Mouse (Mus musculus): Measurements from ENCODE around the gene Fam240a. TPM values are rescaled to one million over a fixed set of nuclear protein-coding genes. Genes with fewer than 3 reads are reported as not detected.

The Fam240a gene
- polyA plus RNA-seq, 1 experiment from 2014 or later: not detected

DNA sequence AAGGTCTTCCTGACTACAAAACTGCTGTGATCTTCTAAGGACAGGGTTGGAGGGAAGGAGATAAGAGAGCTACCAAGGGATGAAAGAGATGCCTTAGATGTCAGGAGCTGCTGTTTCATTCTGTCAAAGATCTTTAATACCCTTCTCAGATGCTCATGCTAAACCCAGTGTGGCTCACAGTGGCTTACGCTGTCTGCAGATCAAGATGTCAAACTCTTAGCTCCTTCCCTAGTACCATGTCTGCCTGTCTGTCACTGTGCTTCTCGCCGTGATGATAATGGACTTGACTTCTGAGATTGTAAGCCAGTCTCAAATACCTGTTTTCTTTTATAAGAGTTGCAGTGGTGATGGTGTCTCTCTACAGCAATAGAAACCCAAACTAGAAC is 8.0 kb downstream of the Fam240a start:
- H3K27ac ChIP-seq (replicated peaks): no peak overlapping the region
- H3K27me3 ChIP-seq: no peaks in the 10 kb centered on the region
- no peak overlapping the region for H3K4me2 ChIP-seq (replicated peaks)
- no peak for ATAC-seq (ENCODE audit: insufficient number of reproducible peaks, low FRiP score, low TSS enrichment, low read depth)
- H3K9ac ChIP-seq: no peak overlapping the region
- H3K4me3 ChIP-seq (replicated peaks): no peak overlapping the region
- WGBS: 90% methylated on average over 3 of the region's 3 CpGs
- no peaks in the 10 kb centered on the region for H3K9me3 ChIP-seq (replicated peaks)
- H3K4me1 ChIP-seq: 0 out of 2 replicates have a peak, but pooled peaks cover 4% of the 10 kb centered on the region
- no peaks in the 10 kb centered on the region for H3K36me3 ChIP-seq

DNA sequence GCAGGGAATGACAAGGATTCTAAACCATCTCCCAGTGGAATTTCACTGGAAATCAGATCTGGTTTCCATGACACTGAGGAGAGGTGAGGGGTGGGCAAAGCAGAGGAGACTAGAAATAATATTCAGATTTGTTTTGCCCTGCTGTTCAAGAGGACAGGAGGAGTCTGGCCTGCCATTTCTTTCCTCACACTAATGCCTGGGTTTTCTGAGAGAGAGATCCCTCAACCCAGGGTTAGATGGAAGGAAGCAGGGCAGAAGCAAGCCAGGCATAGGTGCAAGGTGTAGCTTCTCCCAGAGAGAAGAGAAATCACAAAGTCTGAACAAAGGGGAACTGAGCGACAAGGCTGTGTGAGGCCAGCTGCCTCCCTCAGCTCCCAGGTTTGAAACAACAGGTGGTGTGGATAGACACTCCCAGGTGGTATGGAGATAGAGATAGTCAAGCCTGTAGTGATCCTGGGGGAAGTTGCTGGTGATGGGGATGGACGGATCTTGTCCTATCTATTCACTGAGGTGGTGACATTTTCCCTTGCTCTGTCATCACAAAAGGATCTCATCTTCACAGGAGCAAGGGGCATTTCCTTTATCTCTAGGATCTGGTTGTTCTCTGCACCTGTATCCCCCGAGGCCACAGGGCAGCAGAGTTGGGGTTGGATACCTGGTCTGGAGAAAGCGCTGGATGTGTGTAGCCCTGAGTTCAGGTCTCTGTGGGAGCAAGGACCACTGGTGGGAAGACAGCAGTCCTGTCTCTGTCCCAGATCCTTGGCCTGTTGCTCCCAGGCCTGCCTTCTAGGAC is 8.6 kb downstream of the Fam240a start:
- no peak for ATAC-seq (ENCODE audit: insufficient number of reproducible peaks, low FRiP score, low TSS enrichment, low read depth)
- 77% methylated on average over 4 of the region's 4 CpGs for WGBS
- H3K27me3 ChIP-seq: no peaks in the 10 kb centered on the region
- no peaks in the 10 kb centered on the region for H3K36me3 ChIP-seq
- no peak overlapping the region for H3K4me3 ChIP-seq (replicated peaks)
- no peak overlapping the region for H3K9ac ChIP-seq
- H3K4me1 ChIP-seq: 0 out of 2 replicates have a peak, but pooled peaks cover 4% of the 10 kb centered on the region
- H3K4me2 ChIP-seq (replicated peaks): no peak overlapping the region
- no peak overlapping the region for H3K27ac ChIP-seq (replicated peaks)
- no peaks in the 10 kb centered on the region for H3K9me3 ChIP-seq (replicated peaks)

DNA sequence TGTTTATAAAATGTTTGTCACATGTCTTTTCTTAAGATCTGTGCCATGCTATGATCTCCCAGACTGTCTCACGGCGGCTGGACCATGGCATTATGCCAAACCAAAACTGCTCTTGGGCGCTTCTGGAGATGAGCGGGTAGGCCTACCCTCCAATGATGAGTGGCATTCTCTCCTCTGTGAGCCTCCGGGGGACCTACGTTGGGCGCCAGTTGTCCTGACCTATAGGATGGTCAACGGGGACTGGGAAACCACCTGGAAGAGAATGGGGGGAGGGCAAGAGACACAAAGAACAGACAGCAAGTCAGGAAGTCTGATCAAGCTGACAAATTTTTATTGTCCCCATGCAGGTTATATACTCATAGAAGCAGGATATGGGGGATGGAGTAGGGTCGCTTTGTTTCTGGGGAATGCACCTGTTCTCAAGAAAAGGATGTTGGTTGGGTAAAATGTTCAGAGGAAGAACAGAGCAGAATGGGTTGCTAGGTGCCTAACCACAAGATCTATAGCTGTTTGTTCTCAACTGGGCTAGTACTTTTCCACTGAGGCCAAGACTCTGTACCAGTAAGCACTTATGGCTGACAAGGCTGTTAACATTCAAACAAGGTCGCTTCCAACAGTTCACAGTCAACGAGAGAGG is 9.3 kb downstream of the Fam240a start:
- Histone ChIP-seq H3K4me2 (replicated peaks) (no peak overlapping the region), H3K9me3 (replicated peaks) (no peaks in the 10 kb centered on the region), H3K4me3 (replicated peaks) (no peak overlapping the region), H3K9ac (no peak overlapping the region), H3K4me1 (0 out of 2 replicates have a peak, but pooled peaks cover 4% of the 10 kb centered on the region), H3K27me3 (no peaks in the 10 kb centered on the region), H3K27ac (replicated peaks) (no peak overlapping the region), H3K36me3 (no peaks in the 10 kb centered on the region)
- no peak for ATAC-seq (ENCODE audit: insufficient number of reproducible peaks, low FRiP score, low TSS enrichment, low read depth)
- WGBS: 88% methylated on average over 11 of the region's 11 CpGs

DNA sequence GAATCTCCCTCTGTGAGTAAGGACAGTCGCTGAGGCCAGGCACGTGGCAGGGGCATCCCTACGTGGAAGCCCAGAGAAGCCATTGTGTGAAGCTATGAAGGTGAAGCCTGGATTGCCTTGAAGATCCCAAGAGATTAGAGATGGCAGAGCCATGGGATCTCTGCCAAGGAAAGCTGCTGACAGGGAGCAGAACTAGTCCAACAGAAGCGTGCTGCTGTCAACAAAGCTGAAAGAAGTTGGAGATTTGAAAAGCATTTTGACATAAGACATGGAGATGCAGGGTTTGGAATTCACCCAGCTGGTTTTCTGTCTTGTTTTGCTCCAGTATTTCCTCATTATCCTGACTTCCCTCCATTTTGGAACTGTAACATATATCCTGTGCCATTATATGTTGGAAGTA is 14.4 kb downstream of the Fam240a start:
- 61% methylated on average over 4 of the region's 4 CpGs for WGBS
- H3K9me3 ChIP-seq (replicated peaks): no peaks in the 10 kb centered on the region
- ATAC-seq (ENCODE audit: insufficient number of reproducible peaks, low FRiP score, low TSS enrichment, low read depth): no peak

DNA sequence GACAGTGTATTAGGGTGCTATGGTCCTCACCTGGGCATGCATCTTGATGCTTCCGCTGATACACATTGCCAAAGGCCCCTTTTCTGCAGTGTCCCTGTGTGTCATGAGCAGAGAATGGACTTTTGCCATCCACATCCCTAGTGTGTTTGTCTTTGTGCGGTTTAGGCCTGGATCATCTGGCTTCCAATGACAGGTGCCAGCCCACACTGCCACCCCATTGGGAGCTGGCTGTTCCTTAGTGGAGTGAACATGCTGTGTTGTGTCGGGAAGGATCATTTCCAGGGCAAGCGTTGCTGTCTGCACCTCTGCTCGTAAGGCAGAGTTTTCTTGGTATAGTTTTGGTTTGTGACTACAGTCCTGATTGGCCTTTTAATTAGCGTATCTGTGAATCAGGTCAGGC is 15.5 kb downstream of the Fam240a start:
- H3K4me1 ChIP-seq: peaks cover 5% of the 10 kb centered on the region; the same call in 1 of the 2 replicates
- no peaks in the 10 kb centered on the region for H3K9me3 ChIP-seq (replicated peaks)
- H3K9ac ChIP-seq: no peak overlapping the region
- 77% methylated on average over 6 of the region's 6 CpGs for WGBS
- H3K4me3 ChIP-seq (replicated peaks): no peak overlapping the region
- H3K36me3 ChIP-seq: no peaks in the 10 kb centered on the region
- no peaks in the 10 kb centered on the region for H3K27me3 ChIP-seq
- no peak overlapping the region for H3K4me2 ChIP-seq (replicated peaks)
- ATAC-seq (ENCODE audit: insufficient number of reproducible peaks, low FRiP score, low TSS enrichment, low read depth): no peak
- H3K27ac ChIP-seq (replicated peaks): no peak overlapping the region

More for the DNA sequence above, 14.4 kb downstream of the Fam240a start:
- no peaks in the 10 kb centered on the region for H3K27me3 ChIP-seq
- H3K4me2 ChIP-seq (replicated peaks): no peak overlapping the region
- H3K4me1 ChIP-seq: no peaks in the 10 kb centered on the region
- no peak overlapping the region for H3K4me3 ChIP-seq (replicated peaks)
- no peaks in the 10 kb centered on the region for H3K36me3 ChIP-seq
- no peak overlapping the region for H3K9ac ChIP-seq
- no peak overlapping the region for H3K27ac ChIP-seq (replicated peaks)

DNA sequence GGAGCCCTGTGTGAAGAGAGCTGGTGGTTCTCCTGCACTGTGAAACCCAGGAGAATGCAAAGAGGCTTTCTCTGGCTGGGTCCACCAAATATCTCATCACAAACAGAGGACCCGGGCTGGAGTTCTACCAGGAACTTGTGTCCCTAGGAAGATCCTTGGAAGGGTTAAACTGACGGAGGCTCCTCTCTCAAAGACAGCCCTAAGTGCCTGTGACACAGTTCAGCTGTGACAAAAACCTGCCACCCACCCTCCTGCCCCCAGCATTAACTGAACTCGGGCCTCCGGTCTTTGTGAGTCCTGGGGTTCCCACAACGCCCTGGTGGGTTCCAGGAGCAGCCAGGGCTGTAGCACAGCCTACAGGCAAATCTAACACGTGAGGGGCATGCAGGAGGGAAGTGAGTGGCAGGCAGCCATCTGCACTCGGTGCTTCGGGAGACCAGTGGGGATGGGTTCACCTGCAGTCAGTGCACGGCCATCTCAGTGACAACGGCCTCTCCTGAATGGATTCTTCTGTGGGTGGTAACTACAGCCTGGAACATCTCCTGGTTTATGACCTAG is 17.1 kb downstream of the Fam240a start:
- Histone ChIP-seq H3K4me3 (replicated peaks) (no peak overlapping the region), H3K4me1 (peaks cover 7% of the 10 kb centered on the region; the same call in 1 of the 2 replicates), H3K36me3 (no peaks in the 10 kb centered on the region), H3K9me3 (replicated peaks) (no peaks in the 10 kb centered on the region), H3K4me2 (replicated peaks) (no peak overlapping the region), H3K9ac (no peak overlapping the region), H3K27ac (replicated peaks) (no peak overlapping the region), H3K27me3 (no peaks in the 10 kb centered on the region)
- no peak for ATAC-seq (ENCODE audit: insufficient number of reproducible peaks, low FRiP score, low TSS enrichment, low read depth)
- 52% methylated on average over 10 of the region's 10 CpGs for WGBS

DNA sequence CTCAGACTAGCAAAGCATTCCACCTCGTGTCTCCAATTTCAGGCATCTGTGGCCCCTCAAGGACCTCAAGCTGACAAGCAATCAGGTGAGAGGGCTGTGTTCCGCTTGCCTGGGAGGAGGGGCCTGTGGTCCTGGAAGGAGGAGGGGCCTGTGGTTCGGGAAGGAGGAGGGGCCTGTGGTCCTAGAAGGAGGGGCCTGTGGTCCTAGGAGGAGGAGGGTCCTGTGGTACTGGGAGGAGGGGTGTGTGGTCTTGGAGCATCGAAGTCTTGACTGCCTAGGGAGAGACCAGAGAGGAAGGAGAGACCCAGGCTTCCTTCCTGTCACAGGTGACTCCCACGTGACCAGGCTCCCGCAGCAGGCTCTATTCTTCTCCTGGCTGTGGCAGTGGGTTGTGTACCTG is 20.1 kb downstream of the Fam240a start:
- peaks cover 7% of the 10 kb centered on the region; the same call in 1 of the 2 replicates for H3K4me1 ChIP-seq
- H3K4me3 ChIP-seq (replicated peaks): no peak overlapping the region
- no peak overlapping the region for H3K9ac ChIP-seq
- H3K9me3 ChIP-seq (replicated peaks): no peaks in the 10 kb centered on the region
- WGBS: 11% methylated on average over 6 of the region's 6 CpGs
- no peak overlapping the region for H3K27ac ChIP-seq (replicated peaks)
- H3K27me3 ChIP-seq: no peaks in the 10 kb centered on the region
- no peak for ATAC-seq (ENCODE audit: insufficient number of reproducible peaks, low FRiP score, low TSS enrichment, low read depth)
- H3K4me2 ChIP-seq (replicated peaks): no peak overlapping the region
- 0 out of 2 replicates have a peak, but pooled peaks cover 4% of the 10 kb centered on the region for H3K36me3 ChIP-seq

DNA sequence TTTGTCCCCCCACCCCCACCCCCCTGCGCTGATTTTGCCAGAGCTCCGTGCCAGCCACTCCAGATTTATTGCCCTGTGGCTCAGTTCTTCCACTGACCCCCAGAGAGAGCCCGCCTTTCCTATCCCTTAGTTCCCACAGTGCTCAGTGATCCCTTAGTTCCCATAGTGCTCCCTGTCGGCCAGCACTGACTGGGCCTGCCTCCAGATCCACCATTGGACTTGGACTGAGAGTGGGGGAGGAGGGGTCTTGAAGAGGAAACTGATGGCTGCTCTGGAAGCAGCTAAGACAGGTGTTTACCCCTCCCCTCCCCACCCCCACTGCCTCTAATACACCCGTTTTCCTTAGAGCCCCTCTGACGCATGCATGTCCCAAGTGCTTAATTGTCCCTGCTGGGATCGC is 20.7 kb downstream of the Fam240a start:
- Histone ChIP-seq H3K27me3 (no peaks in the 10 kb centered on the region), H3K4me1 (peaks cover 7% of the 10 kb centered on the region; the same call in 1 of the 2 replicates), H3K4me2 (replicated peaks) (no peak overlapping the region), H3K9ac (no peak overlapping the region), H3K27ac (replicated peaks) (no peak overlapping the region), H3K4me3 (replicated peaks) (no peak overlapping the region), H3K9me3 (replicated peaks) (no peaks in the 10 kb centered on the region), H3K36me3 (0 out of 2 replicates have a peak, but pooled peaks cover 6% of the 10 kb centered on the region)
- ATAC-seq (ENCODE audit: insufficient number of reproducible peaks, low FRiP score, low TSS enrichment, low read depth): no peak
- 31% methylated on average over 7 of the region's 7 CpGs for WGBS

DNA sequence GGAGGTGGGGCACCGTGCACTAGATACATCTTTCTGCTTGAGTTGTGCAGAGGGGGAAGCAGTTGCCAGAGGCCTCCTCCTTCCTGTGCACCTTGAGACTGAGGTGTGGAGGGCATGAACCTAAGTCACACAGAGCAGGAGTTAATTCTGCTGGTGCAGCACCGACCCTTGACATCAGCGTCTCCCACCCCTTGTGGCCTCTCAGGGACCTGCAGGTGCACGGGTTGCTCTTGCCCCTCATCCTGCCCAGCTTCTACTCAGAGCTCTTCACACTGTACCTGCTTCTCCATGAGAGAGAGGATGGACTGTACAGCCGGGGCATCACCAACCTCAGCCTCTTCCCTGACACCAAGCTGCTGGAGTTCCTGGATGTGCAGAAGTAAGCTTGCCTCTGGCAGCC is 21.2 kb downstream of the Fam240a start:
- H3K27me3 ChIP-seq: no peaks in the 10 kb centered on the region
- H3K4me1 ChIP-seq: peaks cover 7% of the 10 kb centered on the region; the same call in 1 of the 2 replicates
- no peak overlapping the region for H3K4me3 ChIP-seq (replicated peaks)
- no peak overlapping the region for H3K4me2 ChIP-seq (replicated peaks)
- WGBS: 61% methylated on average over 5 of the region's 5 CpGs
- H3K9me3 ChIP-seq (replicated peaks): no peaks in the 10 kb centered on the region
- H3K27ac ChIP-seq (replicated peaks): no peak overlapping the region
- no peak for ATAC-seq (ENCODE audit: insufficient number of reproducible peaks, low FRiP score, low TSS enrichment, low read depth)
- H3K9ac ChIP-seq: no peak overlapping the region
- H3K36me3 ChIP-seq: 0 out of 2 replicates have a peak, but pooled peaks cover 8% of the 10 kb centered on the region

DNA sequence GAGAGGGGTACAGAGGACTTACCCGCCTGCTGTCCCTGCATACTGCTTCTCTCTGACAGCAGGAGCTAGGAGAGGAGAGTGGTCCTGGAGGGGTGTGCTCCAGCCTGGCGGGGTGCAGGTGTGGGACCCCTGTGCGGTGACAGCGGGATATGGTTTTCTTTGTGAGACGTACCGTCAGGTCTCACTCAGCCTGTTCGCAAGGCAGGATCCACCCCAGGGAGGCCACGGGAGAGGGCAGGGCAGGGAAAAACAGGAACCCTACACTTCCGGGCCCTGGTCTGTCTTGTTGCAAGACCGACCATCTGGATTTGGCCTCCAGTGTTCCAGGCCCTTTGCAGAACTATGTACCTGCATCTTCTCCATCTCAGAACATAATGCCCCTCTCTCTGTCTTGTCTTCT is 23.2 kb downstream of the Fam240a start:
- Histone ChIP-seq H3K4me1 (peaks cover 11% of the 10 kb centered on the region), H3K9me3 (replicated peaks) (no peaks in the 10 kb centered on the region), H3K4me3 (replicated peaks) (no peak overlapping the region), H3K27me3 (no peaks in the 10 kb centered on the region), H3K27ac (replicated peaks) (no peak overlapping the region), H3K36me3 (peaks cover 8% of the 10 kb centered on the region; the same call in 1 of the 2 replicates), H3K4me2 (replicated peaks) (no peak overlapping the region), H3K9ac (no peak overlapping the region)
- no peak for ATAC-seq (ENCODE audit: insufficient number of reproducible peaks, low FRiP score, low TSS enrichment, low read depth)
- WGBS: 58% methylated on average over 10 of the region's 10 CpGs

DNA sequence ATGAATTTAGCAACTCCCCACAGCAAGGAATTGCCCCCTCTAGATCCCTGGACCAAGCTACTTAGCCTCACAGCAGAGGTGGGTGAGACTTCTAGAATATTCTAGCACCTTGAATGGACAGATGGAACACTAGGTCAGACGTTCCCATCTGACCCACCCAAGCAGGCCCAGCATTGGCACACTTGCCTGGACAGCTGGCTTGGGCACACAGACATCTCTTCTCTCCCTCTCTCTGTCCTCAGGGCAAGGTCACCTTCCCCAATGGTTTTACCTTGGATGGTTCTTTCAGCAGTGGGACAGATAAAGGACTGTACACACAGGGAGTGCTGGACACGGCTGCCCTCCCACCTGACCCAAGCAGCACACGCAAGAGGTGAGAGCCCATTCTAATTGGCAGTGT is 24.1 kb downstream of the Fam240a start:
- Histone ChIP-seq H3K36me3 (peaks cover 8% of the 10 kb centered on the region; the same call in 1 of the 2 replicates), H3K4me2 (replicated peaks) (no peak overlapping the region), H3K4me3 (replicated peaks) (no peak overlapping the region), H3K4me1 (peaks cover 11% of the 10 kb centered on the region), H3K9me3 (replicated peaks) (no peaks in the 10 kb centered on the region), H3K27ac (replicated peaks) (no peak overlapping the region), H3K27me3 (no peaks in the 10 kb centered on the region), H3K9ac (no peak overlapping the region)
- ATAC-seq (ENCODE audit: insufficient number of reproducible peaks, low FRiP score, low TSS enrichment, low read depth): no peak
- WGBS: 83% methylated on average over 3 of the region's 3 CpGs

Data from embryonic facial prominence, embryonic 15.5 days (tissue).